Mouse (Mus musculus) liver, embryonic 14.5 days (tissue): Measurements from ENCODE around the gene Rpl29. TPM values are rescaled to one million over a fixed set of nuclear protein-coding genes. Genes with fewer than 3 reads are reported as not detected.
A peak's percentile ranks its signal among the peaks of the same experiment; 100 is the strongest.

Experiments used
- ATAC-seq: fragments of 200-750 bp; cut with Nextera tagmentation; 2 replicates; pipeline ENCODE4 v1.8.0; 2017; ENCODE audit warnings: moderate number of reproducible peaks, mild to moderate bottlenecking, moderate library complexity; ENCODE audit not compliant: insufficient read depth
- DNase-seq, 3 experiments: peaks; one replicate each; pipeline ENCODE4 v3.0.0-alpha.2; 2012 to 2013; ENCODE audit warnings: low read depth in 3 of 3, low spot score in 3 of 3
- H3K27ac ChIP-seq: fragments of 300-500 bp; sonication (generic); 2 replicates; pipeline ENCODE4 v1.5.1; 2014; ENCODE audit warnings: moderate library complexity, mild to moderate bottlenecking, control low read depth, inconsistent platforms
- H3K27me3 ChIP-seq: fragments of 300-500 bp; sonication (generic); 2 replicates; pipeline ENCODE4 v1.6.1; 2014; ENCODE audit warnings: mild to moderate bottlenecking, low read length, moderate library complexity; ENCODE audit not compliant: control insufficient read depth, insufficient read depth
- H3K36me3 ChIP-seq: fragments of 300-500 bp; sonication (generic); replicated peaks from 2 replicates; pipeline ENCODE4 v1.6.1; 2014; ENCODE audit warnings: low read depth; ENCODE audit not compliant: control insufficient read depth, insufficient read depth
- H3K4me1 ChIP-seq, 2 experiments: fragments of 200-500 bp in 1 of 2; fragments of 300-500 bp in 1 of 2; sonication (generic) in 1 of 2; replicated peaks; 2 replicates each; pipeline ENCODE4 v1.6.1; 2012 to 2014; ENCODE audit warnings: antibody characterized with exemption in 1 of 2, inconsistent platforms in 1 of 2, low read length in 1 of 2; ENCODE audit not compliant: control insufficient read depth in 2 of 2, insufficient read depth in 2 of 2
- H3K4me2 ChIP-seq: fragments of 300-500 bp; sonication (generic); 2 replicates; pipeline ENCODE4 v1.6.1; 2014; ENCODE audit warnings: low read depth, mild to moderate bottlenecking, control low read depth, moderate library complexity
- H3K4me3 ChIP-seq, 2 experiments: fragments of 200-500 bp in 1 of 2; fragments of 300-500 bp in 1 of 2; sonication (generic) in 1 of 2; 2 replicates each; pipeline ENCODE4 v1.5.1; 2012 to 2014; ENCODE audit warnings: low read depth in 2 of 2, low read length in 2 of 2, mild to moderate bottlenecking in 2 of 2, control low read depth in 1 of 2, inconsistent platforms in 1 of 2, moderate library complexity in 1 of 2; ENCODE audit not compliant: insufficient read depth in 1 of 2
- H3K9ac ChIP-seq: fragments of 300-500 bp; sonication (generic); replicated peaks from 2 replicates; pipeline ENCODE4 v1.6.1; 2014; ENCODE audit warnings: mild to moderate bottlenecking, control low read depth, moderate library complexity
- H3K9me3 ChIP-seq: fragments of 300-500 bp; sonication (generic); 2 replicates; pipeline ENCODE4 v1.6.1; 2016; ENCODE audit warnings: low read length, mixed read lengths; ENCODE audit not compliant: control insufficient read depth
- CTCF ChIP-seq: IDR thresholded peaks from 2 replicates; pipeline ENCODE4 v1.5.1; 2016; ENCODE audit warnings: antibody characterized with exemption, low read depth, control low read depth
- EP300 ChIP-seq: IDR thresholded peaks from 2 replicates; pipeline ENCODE4 v1.6.1; 2016; ENCODE audit warnings: antibody characterized with exemption, low read depth
- WGBS: fragments of 180-500 bp; shearing (Covaris S2); extraction: QIAGEN DNeasy Blood & Tissue Kit; methylation state at CpG from one replicate; pipeline ENCODE4 v1.1.7; 2014; ENCODE audit not compliant: insufficient replicate concordance; 5-methylcytosine and 5-hydroxymethylcytosine counted together
- polyA plus RNA-seq, 2 experiments: library from polyadenylated mRNA; depleted of rRNA in 1 of 2; stranded (reverse) in 1 of 2; unstranded in 1 of 2; fragments of >200 nt; fragmentation: Nextera tagmentation in 1 of 2; extraction: Ambion mirVana in 1 of 2; gene quantifications; 2 replicates each; pipeline versions ENCODE4 v1.2.1 to v1.2.3; 2012 to 2014

Rpl29 gene
- polyA plus RNA-seq, 2 experiments = 720 to 743 TPM

- DNase-seq = no peak
- no peak; the same call in 1 of the 2 replicates for TF ChIP-seq CTCF
- no peak for TF ChIP-seq EP300
- no peak for ATAC-seq
- H3K36me3 ChIP-seq = no peaks in the 10 kb centered on the region
- H3K4me3 ChIP-seq = no peak overlapping the region
- H3K4me1 ChIP-seq = no peaks in the 10 kb centered on the region
- WGBS = 16% methylated on average over 29 of the region's 29 CpGs
- H3K9ac ChIP-seq = no peak overlapping the region
- H3K4me2 ChIP-seq = peak overlapping the region; percentile 16; the same call in 1 of the 2 replicates
- no peak overlapping the region for H3K27ac ChIP-seq
- H3K9me3 ChIP-seq = no peaks in the 10 kb centered on the region
- H3K27me3 ChIP-seq = peaks cover 15% of the 10 kb centered on the region
Measured at GRCm38 (mm10) chr9:106417841-106418625, 11.2 kb upstream of the Rpl29 start.

GRCm38 (mm10) chr9:106420608-106421007 is 8.6 kb upstream of the Rpl29 start:
- peaks cover 15% of the 10 kb centered on the region for H3K27me3 ChIP-seq
- no peak overlapping the region for H3K4me3 ChIP-seq
- H3K27ac ChIP-seq = no peak overlapping the region
- no peak for ATAC-seq
- no peak for TF ChIP-seq CTCF
- TF ChIP-seq EP300 = no peak
- no peak overlapping the region for H3K4me2 ChIP-seq
- H3K9me3 ChIP-seq = no peaks in the 10 kb centered on the region
- no peaks in the 10 kb centered on the region for H3K4me1 ChIP-seq
- DNase-seq = no peak
- H3K36me3 ChIP-seq = no peaks in the 10 kb centered on the region
- WGBS = 0% methylated on average over 2 of the region's 2 CpGs
- no peak overlapping the region for H3K9ac ChIP-seq

- H3K9ac ChIP-seq = no peak overlapping the region
- DNase-seq = no peak
- no peak overlapping the region for H3K4me2 ChIP-seq
- TF ChIP-seq CTCF = no peak
- no peak for TF ChIP-seq EP300
- peaks cover 15% of the 10 kb centered on the region for H3K27me3 ChIP-seq
- 11% methylated on average over 18 of the region's 18 CpGs for WGBS
- no peak overlapping the region for H3K27ac ChIP-seq
- H3K9me3 ChIP-seq = no peaks in the 10 kb centered on the region
- H3K4me1 ChIP-seq = no peaks in the 10 kb centered on the region
- no peaks in the 10 kb centered on the region for H3K36me3 ChIP-seq
- no peak overlapping the region for H3K4me3 ChIP-seq
- peak; percentile 9 for ATAC-seq
Measured at GRCm38 (mm10) chr9:106421033-106421864, 8.0 kb upstream of the Rpl29 start.

- 0% methylated on average over 3 of the region's 3 CpGs for WGBS
- Histone ChIP-seq H3K4me3 (no peak overlapping the region), H3K36me3 (no peaks in the 10 kb centered on the region), H3K27me3 (peaks cover 15% of the 10 kb centered on the region), H3K9me3 (no peaks in the 10 kb centered on the region), H3K27ac (no peak overlapping the region), H3K9ac (no peak overlapping the region), H3K4me1 (no peaks in the 10 kb centered on the region), H3K4me2 (no peak overlapping the region)
- DNase-seq = peak; percentile 65 to 69 (median 65)
- TF ChIP-seq EP300 (no peak), CTCF (peak; percentile 96)
- peak; percentile 71 for ATAC-seq
Measured at GRCm38 (mm10) chr9:106421865-106422160, 7.4 kb upstream of the Rpl29 start.

GRCm38 (mm10) chr9:106428719-106429220 is 484 bp upstream of the Rpl29 start:
- no peak; the same call in 1 of the 2 replicates for TF ChIP-seq CTCF
- no peak for TF ChIP-seq EP300
- Histone ChIP-seq H3K36me3 (peaks cover 28% of the 10 kb centered on the region), H3K9ac (peak overlapping the region; percentile 15; the same call in 1 of the 2 replicates), H3K4me1 (peaks cover 11 to 30% of the 10 kb centered on the region in 2 experiments), H3K4me3 (peak overlapping the region; percentile 76 to 94), H3K4me2 (peak overlapping the region; percentile 79), H3K27me3 (no peaks in the 10 kb centered on the region), H3K27ac (peak overlapping the region; percentile 60), H3K9me3 (no peaks in the 10 kb centered on the region)
- WGBS = 16% methylated on average over 11 of the region's 11 CpGs
- ATAC-seq (peak; percentile 33), DNase-seq (no peak)
